Mouse (Mus musculus) lung, embryonic 16.5 days (tissue): ENCODE measurements around the gene Fbxo34. TPM values are rescaled to one million over a fixed set of nuclear protein-coding genes. Genes with fewer than 3 reads are reported as not detected.
A peak's percentile ranks its signal among the peaks of the same experiment; 100 is the strongest.

Source experiments
- ATAC-seq: fragments of 200-750 bp; cut with Nextera tagmentation; 2 replicates; pipeline ENCODE4 v1.8.0; 2017; ENCODE audit warnings: low read depth, mild to moderate bottlenecking, moderate library complexity
- H3K27ac ChIP-seq: fragments of 300-500 bp; sonication (generic); 2 replicates; pipeline ENCODE4 v1.5.1; 2014; ENCODE audit warnings: mild to moderate bottlenecking, control low read depth, low read length
- H3K27me3 ChIP-seq: fragments of 300-500 bp; sonication (generic); 2 replicates; pipeline ENCODE4 v1.6.1; 2014; ENCODE audit warnings: low read depth, low read length, mixed read lengths; ENCODE audit not compliant: control insufficient read depth, insufficient read depth
- H3K36me3 ChIP-seq: fragments of 300-500 bp; sonication (generic); 2 replicates; pipeline ENCODE4 v1.6.1; 2014; ENCODE audit warnings: low read length; ENCODE audit not compliant: control insufficient read depth, insufficient read depth
- H3K4me1 ChIP-seq: fragments of 300-500 bp; sonication (generic); replicated peaks from 2 replicates; pipeline ENCODE4 v1.6.1; 2014; ENCODE audit warnings: low read length, mixed read lengths; ENCODE audit not compliant: control insufficient read depth, insufficient read depth
- H3K4me2 ChIP-seq: fragments of 300-500 bp; sonication (generic); 2 replicates; pipeline ENCODE4 v1.6.1; 2014; ENCODE audit warnings: low read depth, low read length, control low read depth
- H3K4me3 ChIP-seq: fragments of 300-500 bp; sonication (generic); 2 replicates; pipeline ENCODE4 v1.5.1; 2014; ENCODE audit warnings: mild to moderate bottlenecking, low read length, control low read depth
- H3K9ac ChIP-seq: fragments of 300-500 bp; sonication (generic); 2 replicates; pipeline ENCODE4 v1.6.1; 2014; ENCODE audit warnings: low read length, control low read depth
- H3K9me3 ChIP-seq: fragments of 300-500 bp; sonication (generic); 2 replicates; pipeline ENCODE4 v1.6.1; 2016; ENCODE audit warnings: low read length; ENCODE audit not compliant: control insufficient read depth
- WGBS: fragments of 180-500 bp; shearing (Covaris S2); extraction: QIAGEN DNeasy Blood & Tissue Kit; methylation state at CpG from one replicate; pipeline ENCODE4 v1.1.7; 2014; 5-methylcytosine and 5-hydroxymethylcytosine counted together
- polyA plus RNA-seq: library from polyadenylated mRNA; unstranded; fragments of >200 nt; fragmentation: Nextera tagmentation; extraction: Ambion mirVana; gene quantifications from 2 replicates; pipeline ENCODE4 v1.2.1, GENCODE M21; 2015

The Fbxo34 gene
- polyA plus RNA-seq, 1 experiment from 2014 or later: 21.3 TPM

GRCm38 (mm10) chr14:47464426-47464825, 14.2 kb downstream of the Fbxo34 start:
- 66% methylated on average over 10 of the region's 10 CpGs for whole genome bisulfite sequencing

GRCm38 (mm10) chr14:47465468-47466175, 15.4 kb downstream of the Fbxo34 start:
- Histone ChIP-seq H3K4me2 (no peak overlapping the region), H3K4me1 (no peaks in the 10 kb centered on the region), H3K4me3 (no peak overlapping the region), H3K9ac (no peak overlapping the region), H3K9me3 (no peaks in the 10 kb centered on the region), H3K36me3 (no peaks in the 10 kb centered on the region), H3K27me3 (no peaks in the 10 kb centered on the region), H3K27ac (no peak overlapping the region)
- WGBS: 35% methylated on average over 7 of the region's 7 CpGs
- no peak for ATAC-seq

More at GRCm38 (mm10) chr14:47464426-47464825, 14.2 kb downstream of the Fbxo34 start:
- H3K27ac ChIP-seq: no peak overlapping the region
- no peaks in the 10 kb centered on the region for H3K36me3 ChIP-seq
- H3K9ac ChIP-seq: no peak overlapping the region
- H3K4me1 ChIP-seq: no peaks in the 10 kb centered on the region
- H3K4me3 ChIP-seq: no peak overlapping the region
- no peaks in the 10 kb centered on the region for H3K9me3 ChIP-seq
- no peak for ATAC-seq
- H3K27me3 ChIP-seq: no peaks in the 10 kb centered on the region
- no peak overlapping the region for H3K4me2 ChIP-seq

GRCm38 (mm10) chr14:47472359-47472742, 22.1 kb downstream of the Fbxo34 start:
- Histone ChIP-seq H3K27me3 (no peaks in the 10 kb centered on the region), H3K9ac (peak overlapping the region; percentile 86), H3K4me2 (peak overlapping the region; percentile 72), H3K4me3 (peak overlapping the region; percentile 78), H3K27ac (peak overlapping the region; percentile 63), H3K4me1 (peaks cover 14% of the 10 kb centered on the region), H3K36me3 (no peaks in the 10 kb centered on the region), H3K9me3 (no peaks in the 10 kb centered on the region)
- peak; percentile 96 for ATAC-seq
- under 1% methylated on average over 39 of the region's 40 CpGs for WGBS

GRCm38 (mm10) chr14:47472743-47473546, 22.7 kb downstream of the Fbxo34 start:
- Histone ChIP-seq H3K9me3 (no peaks in the 10 kb centered on the region), H3K4me2 (peak overlapping the region; percentile 72), H3K36me3 (no peaks in the 10 kb centered on the region), H3K9ac (peak overlapping the region; percentile 86), H3K27ac (peak overlapping the region; percentile 63), H3K4me3 (peak overlapping the region; percentile 78), H3K27me3 (no peaks in the 10 kb centered on the region), H3K4me1 (peaks cover 14% of the 10 kb centered on the region)
- 2% methylated on average over 40 of the region's 69 CpGs for WGBS
- peak; percentile 67 for ATAC-seq

- Histone ChIP-seq H3K27ac (no peak overlapping the region), H3K4me2 (peak overlapping the region; percentile 72; the same call in 1 of the 2 replicates), H3K4me1 (peaks cover 14% of the 10 kb centered on the region), H3K9ac (no peak overlapping the region), H3K36me3 (no peaks in the 10 kb centered on the region), H3K9me3 (no peaks in the 10 kb centered on the region), H3K27me3 (no peaks in the 10 kb centered on the region), H3K4me3 (0 out of 2 replicates have a peak overlapping the region, but pooled peaks have one; percentile 3)
- ATAC-seq: no peak
- WGBS: 64% methylated on average over 9 of the region's 9 CpGs
Observed at GRCm38 (mm10) chr14:47473891-47474290, 23.7 kb downstream of the Fbxo34 start.

GRCm38 (mm10) chr14:47474571-47475254, 24.5 kb downstream of the Fbxo34 start:
- no peak overlapping the region; the same call in 1 of the 2 replicates for H3K4me2 ChIP-seq
- H3K27ac ChIP-seq: no peak overlapping the region
- H3K27me3 ChIP-seq: no peaks in the 10 kb centered on the region
- no peaks in the 10 kb centered on the region for H3K36me3 ChIP-seq
- no peaks in the 10 kb centered on the region for H3K9me3 ChIP-seq
- no peak overlapping the region for H3K4me3 ChIP-seq
- WGBS: 69% methylated on average over 8 of the region's 8 CpGs
- peaks cover 14% of the 10 kb centered on the region for H3K4me1 ChIP-seq
- no peak for ATAC-seq
- peak overlapping the region; percentile 1; the same call in 1 of the 2 replicates for H3K9ac ChIP-seq

GRCm38 (mm10) chr14:47476266-47476665, 26.0 kb downstream of the Fbxo34 start:
- Histone ChIP-seq H3K9ac (no peak overlapping the region), H3K27me3 (no peaks in the 10 kb centered on the region), H3K36me3 (no peaks in the 10 kb centered on the region), H3K4me2 (no peak overlapping the region), H3K4me1 (peaks cover 14% of the 10 kb centered on the region), H3K4me3 (no peak overlapping the region), H3K9me3 (no peaks in the 10 kb centered on the region), H3K27ac (no peak overlapping the region)
- WGBS: 81% methylated on average over 4 of the region's 4 CpGs
- no peak for ATAC-seq

- Histone ChIP-seq H3K4me3 (no peak overlapping the region), H3K4me2 (no peak overlapping the region), H3K36me3 (no peaks in the 10 kb centered on the region), H3K4me1 (peaks cover 14% of the 10 kb centered on the region), H3K9ac (no peak overlapping the region), H3K27ac (no peak overlapping the region), H3K9me3 (no peaks in the 10 kb centered on the region), H3K27me3 (no peaks in the 10 kb centered on the region)
- 60% methylated on average over 2 of the region's 2 CpGs for WGBS
- no peak for ATAC-seq
Observed at GRCm38 (mm10) chr14:47477711-47478110, 27.5 kb downstream of the Fbxo34 start.

- Histone ChIP-seq H3K9ac (no peak overlapping the region), H3K27me3 (no peaks in the 10 kb centered on the region), H3K4me3 (no peak overlapping the region), H3K36me3 (no peaks in the 10 kb centered on the region), H3K27ac (no peak overlapping the region), H3K9me3 (no peaks in the 10 kb centered on the region), H3K4me1 (no peaks in the 10 kb centered on the region), H3K4me2 (no peak overlapping the region)
- ATAC-seq: no peak
- 80% methylated on average over 6 of the region's 6 CpGs for WGBS
Observed at GRCm38 (mm10) chr14:47482200-47482599, 32.0 kb downstream of the Fbxo34 start.
